8 mouse cellular contexts compared by ENCODE assay signal in genomic region chr10:39613973-39614372, GRCm38 (mm10). TPM values are rescaled to one million over a fixed set of nuclear protein-coding genes. Genes with fewer than 3 reads are reported as not detected.
DNase-seq lines count a peak whose midpoint lies in the region; ATAC-seq lines count a peak whose summit lies in the region.

No protein-coding gene starts in this region.

- no peak for ATAC-seq in midbrain, embryonic 16.5 days
- ATAC-seq in granulocyte monocyte progenitor cell, adult 5-6 weeks (replicated peaks; ENCODE audit: poor library complexity, severe bottlenecking), result 0 out of 2 replicates have a peak, but pooled peaks have one; percentile 14
- no peak for ATAC-seq in limb, embryonic 12.5 days (ENCODE audit: insufficient number of reproducible peaks, insufficient read depth, low FRiP score, low TSS enrichment, low read depth)

- no peak for DNase-seq in midbrain, embryonic 10.5 days (ENCODE audit: low spot score)
- peak; percentile 78 for DNase-seq in skeletal muscle tissue, adult 2 months (ENCODE audit: low read depth, low spot score)
- DNase-seq in right cerebral cortex, postnatal 14 days, result no peak
- no peak for DNase-seq in frontal cortex, adult 2 months (ENCODE audit: extremely low spot score in 1 of 2, low spot score in 1 of 2)
- DNase-seq in cerebellum, postnatal 10 days, result no peak

- 59% methylated on average over 2 of the region's 2 CpGs for WGBS in midbrain, embryonic 10.5 days
- 37% methylated on average over 2 of the region's 2 CpGs for WGBS in midbrain, embryonic 16.5 days
- 28% methylated on average over 2 of the region's 2 CpGs for WGBS in limb, embryonic 12.5 days

- H3K4me3 ChIP-seq in midbrain, embryonic 10.5 days, result 0 out of 2 replicates have a peak overlapping the region, but pooled peaks have one; percentile 44
- no peak overlapping the region for H3K4me3 ChIP-seq in midbrain, embryonic 16.5 days (ENCODE audit: low read depth, low read length)
- H3K4me3 ChIP-seq in limb, embryonic 12.5 days (replicated peaks), result 0 out of 2 replicates have a peak overlapping the region, but pooled peaks have one; percentile 34

- H3K27ac ChIP-seq in midbrain, embryonic 10.5 days (replicated peaks), result peak overlapping the region; percentile 78
- H3K27ac ChIP-seq in midbrain, embryonic 16.5 days (ENCODE audit: low read length), result no peak overlapping the region
- peak overlapping the region; percentile 89 for H3K27ac ChIP-seq in limb, embryonic 12.5 days

- H3K9me3 ChIP-seq in midbrain, embryonic 10.5 days (replicated peaks), result no peaks in the 10 kb centered on the region
- no peaks in the 10 kb centered on the region for H3K9me3 ChIP-seq in midbrain, embryonic 16.5 days (replicated peaks; ENCODE audit: control insufficient read depth, low read length, poor library complexity, severe bottlenecking)
- no peaks in the 10 kb centered on the region for H3K9me3 ChIP-seq in limb, embryonic 12.5 days

- H3K27me3 ChIP-seq in midbrain, embryonic 10.5 days (ENCODE audit: low read depth, poor library complexity, severe bottlenecking), result 0 out of 2 replicates have a peak, but pooled peaks cover 3% of the 10 kb centered on the region
- H3K27me3 ChIP-seq in midbrain, embryonic 16.5 days (ENCODE audit: control insufficient read depth, insufficient read depth, low read depth, low read length), result no peaks in the 10 kb centered on the region
- no peaks in the 10 kb centered on the region for H3K27me3 ChIP-seq in limb, embryonic 12.5 days

- no peak overlapping the region for H3K4me2 ChIP-seq in midbrain, embryonic 16.5 days (ENCODE audit: low read length)
- peak overlapping the region; percentile 57 for H3K4me2 ChIP-seq in limb, embryonic 12.5 days

- peaks cover 33% of the 10 kb centered on the region for H3K4me1 ChIP-seq in midbrain, embryonic 10.5 days
- H3K4me1 ChIP-seq in midbrain, embryonic 16.5 days (ENCODE audit: control insufficient read depth, insufficient read depth, low read length), result peaks cover 13% of the 10 kb centered on the region
- H3K4me1 ChIP-seq in limb, embryonic 12.5 days (replicated peaks), result peaks cover 43% of the 10 kb centered on the region

- H3K36me3 ChIP-seq in midbrain, embryonic 10.5 days, result no peaks in the 10 kb centered on the region
- no peaks in the 10 kb centered on the region for H3K36me3 ChIP-seq in midbrain, embryonic 16.5 days (ENCODE audit: control insufficient read depth, insufficient read depth, low read length)
- no peaks in the 10 kb centered on the region for H3K36me3 ChIP-seq in limb, embryonic 12.5 days

- H3K9ac ChIP-seq in midbrain, embryonic 16.5 days (ENCODE audit: low read depth, low read length), result no peak overlapping the region
- peak overlapping the region; percentile 35; the same call in 1 of the 2 replicates for H3K9ac ChIP-seq in limb, embryonic 12.5 days (replicated peaks)

RNA-seq across cellular contexts. Expression of gene Traf3ip2, which starts 1.2 kb away (rescaled TPM):
- polyA plus RNA-seq in midbrain, embryonic 10.5 days (2016; fragmentation: Nextera tagmentation; extraction: Ambion mirVana), result 5.5 and 9.5 TPM in 2 replicates
- polyA plus RNA-seq in midbrain, embryonic 16.5 days (2015; fragmentation: Nextera tagmentation; extraction: Ambion mirVana), result 5.2 and 6.7 TPM in 2 replicates
- total RNA-seq in granulocyte monocyte progenitor cell, adult 5-6 weeks (2014; fragmentation: Nextera tagmentation), result 2.5 and 9.6 TPM in 2 replicates
- total RNA-seq in granulocyte monocyte progenitor cell, adult 5-6 weeks (2017), result 2.9 and 8.5 TPM in 2 replicates
- polyA plus RNA-seq in limb, embryonic 12.5 days (2016; fragmentation: Nextera tagmentation; extraction: Ambion mirVana), result 4.9 and 6.1 TPM in 2 replicates
- 1.7 and 2.8 TPM in 2 replicates for polyA plus RNA-seq in frontal cortex, adult 2 months (2012; rRNA removed)
